Mouse (Mus musculus) naive thymus-derived CD4-positive, alpha-beta T cell, adult 5 months (primary cell): ENCODE measurements around the gene Hyal2. TPM values are rescaled to one million over a fixed set of nuclear protein-coding genes. Genes with fewer than 3 reads are reported as not detected.

Experiments used
- polyA plus RNA-seq: library from polyadenylated mRNA; unstranded; fragments of 100-300 nt; shearing (Covaris generic); gene quantifications from one replicate; pipeline ENCODE4 v1.2.1, GENCODE M21; 2017

The Hyal2 gene
- 2.8 TPM for polyA plus RNA-seq

DNA sequence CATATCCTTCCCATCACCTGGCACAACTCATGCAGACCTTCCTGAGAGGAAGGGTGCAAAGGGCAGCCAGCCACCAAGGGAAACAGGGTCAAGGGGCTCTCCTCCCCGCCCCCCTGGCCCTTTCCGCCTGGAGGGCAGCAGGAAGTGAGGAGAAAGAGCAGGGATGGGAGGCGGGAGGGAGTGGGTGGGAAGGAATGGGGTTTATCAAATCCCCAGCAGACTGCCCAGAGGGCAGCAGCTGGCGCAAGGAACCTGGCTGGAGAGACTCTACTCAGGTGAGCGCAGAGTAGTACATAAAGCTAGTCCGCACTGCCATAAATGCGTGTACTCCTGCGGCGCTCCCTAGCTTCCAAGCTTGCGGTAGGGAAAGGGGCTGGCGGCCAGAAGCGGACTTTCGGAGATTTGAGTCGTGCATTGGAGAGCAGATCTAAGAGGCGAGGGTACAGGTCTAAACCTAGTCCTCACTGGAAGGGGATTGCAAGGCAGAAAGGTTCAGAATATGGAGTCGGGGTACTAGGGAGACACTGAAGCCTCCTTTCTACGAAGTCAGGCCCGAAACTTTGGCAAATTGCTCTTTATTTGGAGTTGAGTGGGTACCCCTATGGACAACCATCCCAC, at the start of gene Hyal2:
Hyal2 (plus strand) TSS at position 244 of the 618 bp plus-strand sequence.

DNA sequence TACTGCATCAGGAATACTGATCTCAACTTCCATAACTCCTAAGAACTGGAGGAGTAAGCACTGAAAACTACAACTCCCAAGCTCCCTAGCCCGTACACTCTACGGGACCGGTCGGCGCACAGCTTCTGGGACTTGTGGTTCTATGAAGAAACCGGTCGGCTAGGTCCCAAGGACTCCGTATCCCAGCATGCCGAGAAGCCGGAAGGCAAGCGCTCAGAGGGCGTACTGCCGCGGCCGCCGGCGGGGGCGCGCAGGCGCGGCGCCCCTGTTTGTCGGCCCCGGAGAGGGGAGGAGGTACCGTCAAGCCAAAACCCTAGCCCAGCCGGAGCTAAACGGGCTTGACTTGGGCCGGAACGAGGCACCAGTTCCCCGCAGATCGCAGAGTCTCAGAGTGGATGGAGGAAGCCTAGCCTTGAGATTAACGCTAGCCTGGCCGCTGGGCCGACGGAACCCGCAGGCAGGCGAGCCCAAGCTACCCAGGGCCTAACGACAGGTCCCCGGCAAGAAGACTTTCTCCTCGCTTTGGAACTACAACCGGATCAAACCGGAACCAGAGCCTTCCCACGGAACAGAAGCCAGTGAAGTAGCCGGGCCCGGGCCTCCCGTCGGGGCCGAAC, 33.8 kb upstream of the Hyal2 start, which contains the start of gene Tmem115:
Tmem115 (plus strand) TSS at position 155 of the 617 bp plus-strand sequence.

DNA sequence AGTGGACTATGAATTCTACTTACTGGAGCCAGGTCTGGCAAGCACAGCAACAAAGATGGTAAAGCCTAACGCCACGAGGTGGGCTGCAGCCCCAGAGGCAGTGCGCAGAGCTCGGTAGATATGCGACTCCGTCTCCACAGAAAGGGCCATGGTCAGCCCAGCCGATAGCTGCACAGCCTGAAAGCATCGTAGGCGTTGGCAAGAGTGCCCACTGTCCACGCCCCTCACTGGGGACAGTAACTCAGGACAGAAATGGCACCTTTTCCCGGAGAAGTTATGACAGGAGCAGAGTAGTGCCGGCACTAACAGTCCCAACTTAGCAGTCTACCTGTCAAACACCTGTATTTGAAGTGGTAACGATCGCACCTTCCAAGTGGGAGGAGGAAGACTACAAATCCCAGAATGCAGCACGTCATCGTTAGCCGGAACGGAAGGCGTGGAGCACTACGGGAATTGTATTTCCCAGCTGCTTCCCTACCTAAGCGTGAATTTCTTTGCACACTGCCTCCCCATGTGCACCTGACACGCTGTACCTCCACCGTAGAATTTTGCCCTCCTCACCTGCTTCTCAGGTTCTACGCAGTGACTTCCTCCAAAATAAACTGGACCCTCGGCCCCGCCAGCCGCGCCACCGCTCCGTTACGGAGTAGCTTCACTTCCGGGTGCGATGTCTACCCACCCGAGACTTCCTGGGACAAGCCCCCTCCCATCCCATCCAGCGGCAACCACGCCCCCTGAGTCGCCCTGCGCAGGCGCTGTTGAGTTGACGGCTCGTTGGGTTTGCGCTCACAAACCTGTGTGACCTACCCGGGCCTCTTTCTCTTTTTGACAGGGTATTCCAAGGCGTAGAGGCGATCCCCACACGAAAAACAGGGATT, 26.0 kb upstream of the Hyal2 start, which contains the start of the genes Cyb561d2 and Nprl2:
Cyb561d2 (minus strand) TSS at position 720 of the 878 bp plus-strand sequence.
Nprl2 (plus strand) TSS at position 753 of the 878 bp plus-strand sequence.

DNA sequence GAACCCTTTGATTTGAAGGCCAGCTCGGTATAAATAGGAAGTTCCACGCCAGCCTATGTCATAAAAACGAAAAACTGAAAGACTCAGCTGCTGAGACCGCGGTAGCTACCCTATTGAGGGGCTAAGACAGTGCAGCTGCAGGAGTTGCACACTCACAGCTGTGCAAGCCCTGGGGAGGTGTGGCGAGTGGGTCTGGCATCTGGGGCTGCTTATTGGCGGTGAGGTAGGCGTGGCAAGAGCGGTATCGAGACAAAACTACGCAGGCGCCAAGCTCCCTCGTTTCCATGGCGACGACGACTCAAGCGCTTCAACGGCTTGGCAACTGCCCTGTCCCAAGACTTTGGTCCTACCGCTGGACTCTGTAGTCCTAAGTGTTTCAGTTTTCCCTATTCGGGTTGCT, 20.7 kb upstream of the Hyal2 start, which contains the start of gene Zmynd10:
Zmynd10 (plus strand) TSS at position 273 of the 400 bp plus-strand sequence.

DNA sequence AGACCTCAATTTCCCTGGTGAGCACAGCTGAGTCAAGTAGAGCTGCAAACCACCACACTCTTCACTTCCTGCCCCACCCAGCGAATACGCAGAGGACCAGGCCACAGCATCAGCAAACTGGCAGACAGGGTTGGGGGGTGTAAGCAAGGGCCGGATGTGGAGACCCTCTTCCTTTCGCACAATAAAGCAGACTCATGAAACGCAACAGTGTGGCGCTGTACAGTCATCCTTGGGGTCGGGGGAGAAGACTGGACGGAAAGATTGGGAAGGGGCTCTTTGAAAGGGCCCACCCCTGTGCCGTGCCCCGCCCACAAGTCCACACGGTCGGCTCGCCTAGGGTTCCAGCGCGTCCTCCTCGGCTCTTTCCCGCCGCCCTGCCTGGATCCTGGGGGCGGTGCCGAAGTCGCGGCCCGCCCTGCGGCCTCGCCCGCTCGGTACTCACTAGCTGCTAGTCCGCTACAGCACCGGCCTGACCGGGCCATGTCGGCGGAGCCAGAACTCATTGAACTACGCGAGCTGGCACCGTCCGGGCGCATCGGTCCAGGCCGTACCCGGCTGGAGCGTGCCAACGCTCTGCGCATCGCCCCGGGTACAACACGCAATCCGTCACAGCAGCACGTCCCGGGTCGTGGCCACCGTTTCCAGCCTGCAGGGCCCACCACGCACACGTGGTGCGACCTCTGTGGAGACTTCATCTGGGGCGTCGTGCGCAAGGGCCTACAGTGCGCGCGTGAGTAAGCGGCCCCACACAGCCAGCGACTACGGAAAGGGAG, 16.4 kb upstream of the Hyal2 start, which contains the start of gene Rassf1:
Rassf1 (plus strand) TSS at position 439 of the 773 bp plus-strand sequence.

DNA sequence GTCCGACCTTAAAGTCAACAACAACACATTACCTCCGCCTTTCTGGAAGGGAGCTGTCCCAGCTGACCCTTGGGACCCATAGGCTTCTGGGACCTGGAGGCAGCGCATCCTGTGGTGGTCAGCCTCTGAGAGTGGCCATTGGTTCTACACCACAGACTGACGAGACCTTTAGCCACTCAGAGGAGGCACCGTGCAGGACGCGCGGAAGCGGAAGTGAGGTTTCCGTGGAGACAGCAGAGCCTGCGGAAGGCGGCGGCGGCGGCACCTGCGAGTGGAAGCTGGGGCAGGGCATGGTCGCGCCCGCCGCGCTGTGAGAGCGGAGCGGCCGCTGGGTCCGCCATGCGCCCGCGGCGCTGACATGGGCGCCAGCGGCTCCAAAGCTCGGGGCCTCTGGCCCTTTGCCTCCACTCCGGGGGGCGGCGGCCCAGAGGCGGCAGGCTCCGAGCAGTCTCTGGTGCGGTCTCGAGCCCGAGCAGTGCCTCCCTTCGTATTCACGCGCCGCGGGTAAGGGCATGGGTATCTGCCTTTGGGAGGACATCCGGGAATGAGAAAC, 4.6 kb upstream of the Hyal2 start, which contains the start of gene Tusc2:
Tusc2 (plus strand) TSS at position 227 of the 553 bp plus-strand sequence.

DNA sequence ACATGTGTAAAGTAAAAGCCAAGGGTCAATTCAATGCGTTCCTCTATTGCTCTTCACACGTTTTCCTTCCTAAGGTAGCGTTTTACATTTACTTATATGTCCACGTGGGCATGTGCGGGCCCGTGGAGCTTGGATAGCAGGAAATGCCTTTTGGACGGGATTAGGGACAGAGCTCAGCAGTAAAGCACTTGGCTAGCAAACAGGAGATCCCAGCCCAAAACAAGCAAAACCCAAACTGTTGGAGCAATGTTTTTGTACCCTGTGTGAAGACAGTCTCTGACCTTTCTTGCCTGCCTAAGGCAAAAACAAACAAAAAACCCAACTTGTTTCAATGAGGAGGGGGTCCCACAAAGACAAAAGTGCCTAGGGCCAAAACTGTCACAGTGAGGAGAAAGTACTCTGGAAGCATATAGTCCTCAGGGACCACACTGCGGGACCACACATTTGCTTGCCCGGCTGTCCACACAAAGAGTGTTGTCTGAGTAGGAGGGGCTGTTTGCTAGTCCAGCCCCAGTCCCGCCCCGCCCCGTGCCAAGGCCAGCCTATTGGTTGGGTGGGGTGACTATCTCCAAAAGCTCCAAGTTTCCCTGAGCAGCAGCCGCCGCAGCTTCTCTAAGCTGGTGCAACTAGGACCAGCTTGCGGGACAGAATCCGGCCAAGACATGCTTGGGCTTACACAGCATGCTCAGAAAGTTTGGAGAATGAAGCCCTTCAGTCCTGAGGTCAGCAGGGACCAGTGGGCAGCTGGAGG, 8.8 kb downstream of the Hyal2 start, which contains the start of gene Hyal1:
Hyal1 (plus strand) TSS at position 571 of the 751 bp plus-strand sequence.

DNA sequence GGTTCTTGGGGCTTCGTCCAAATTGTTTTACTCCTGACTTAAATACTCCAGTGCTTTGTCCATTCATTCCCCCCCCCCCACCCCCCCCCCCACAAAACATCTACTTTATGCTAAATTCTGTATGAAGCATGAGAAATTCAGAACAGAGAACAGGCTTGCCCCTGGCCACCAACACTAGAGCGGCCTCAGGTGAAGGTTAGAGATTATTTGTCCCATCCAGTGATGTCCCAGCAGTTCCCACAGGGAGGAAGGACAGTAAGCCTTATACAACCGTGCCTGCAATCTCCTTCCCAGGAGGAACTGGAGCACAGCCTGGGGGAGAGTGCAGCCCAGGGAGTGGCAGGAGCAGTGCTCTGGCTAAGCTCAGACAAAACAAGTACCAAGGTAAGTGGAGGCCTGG, 10.8 kb downstream of the Hyal2 start, which contains the start of gene Naa80:
Naa80 (plus strand) TSS at position 301 of the 400 bp plus-strand sequence.

DNA sequence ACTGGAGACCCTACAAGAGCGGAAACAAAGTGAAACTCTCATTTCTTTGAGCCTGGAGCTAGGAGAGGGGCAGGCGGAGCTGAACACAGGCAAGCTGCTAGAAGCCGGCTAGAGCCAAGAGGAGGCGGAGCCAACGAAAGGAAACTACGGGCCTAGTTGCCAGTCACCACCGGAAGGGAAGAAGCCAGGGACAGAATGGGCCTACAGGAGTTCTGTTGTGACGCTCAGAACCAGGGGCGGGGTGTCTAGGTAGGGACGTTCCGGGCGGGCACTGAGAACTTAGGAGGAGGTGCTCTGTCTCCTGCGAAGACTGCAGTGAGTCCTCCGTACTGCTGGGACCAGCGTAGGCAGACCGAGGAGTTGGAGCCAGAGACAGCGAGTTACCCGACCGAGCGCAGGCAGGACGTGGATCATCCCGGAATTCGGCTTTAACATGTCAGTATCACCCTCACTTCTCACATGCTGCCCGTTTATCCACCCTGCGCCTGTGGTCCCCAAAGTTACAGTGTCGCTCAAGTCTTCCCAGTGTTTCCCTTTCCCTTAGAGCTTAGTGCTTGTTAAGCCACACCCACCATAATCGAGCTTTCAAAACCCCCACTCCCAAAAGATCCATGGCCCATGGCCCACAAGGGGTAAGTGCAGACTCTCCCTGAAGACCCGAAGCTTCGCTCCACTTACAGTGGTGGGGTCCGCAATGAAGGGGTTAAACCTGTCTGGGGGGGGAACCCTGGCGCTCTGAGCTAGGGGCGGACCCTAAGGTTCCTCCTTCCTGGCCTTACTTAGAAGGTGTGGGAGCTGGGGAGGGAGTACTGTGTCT, 13.0 kb downstream of the Hyal2 start, which contains the start of gene Hyal3:
Hyal3 (plus strand) TSS at position 318 of the 817 bp plus-strand sequence.

DNA sequence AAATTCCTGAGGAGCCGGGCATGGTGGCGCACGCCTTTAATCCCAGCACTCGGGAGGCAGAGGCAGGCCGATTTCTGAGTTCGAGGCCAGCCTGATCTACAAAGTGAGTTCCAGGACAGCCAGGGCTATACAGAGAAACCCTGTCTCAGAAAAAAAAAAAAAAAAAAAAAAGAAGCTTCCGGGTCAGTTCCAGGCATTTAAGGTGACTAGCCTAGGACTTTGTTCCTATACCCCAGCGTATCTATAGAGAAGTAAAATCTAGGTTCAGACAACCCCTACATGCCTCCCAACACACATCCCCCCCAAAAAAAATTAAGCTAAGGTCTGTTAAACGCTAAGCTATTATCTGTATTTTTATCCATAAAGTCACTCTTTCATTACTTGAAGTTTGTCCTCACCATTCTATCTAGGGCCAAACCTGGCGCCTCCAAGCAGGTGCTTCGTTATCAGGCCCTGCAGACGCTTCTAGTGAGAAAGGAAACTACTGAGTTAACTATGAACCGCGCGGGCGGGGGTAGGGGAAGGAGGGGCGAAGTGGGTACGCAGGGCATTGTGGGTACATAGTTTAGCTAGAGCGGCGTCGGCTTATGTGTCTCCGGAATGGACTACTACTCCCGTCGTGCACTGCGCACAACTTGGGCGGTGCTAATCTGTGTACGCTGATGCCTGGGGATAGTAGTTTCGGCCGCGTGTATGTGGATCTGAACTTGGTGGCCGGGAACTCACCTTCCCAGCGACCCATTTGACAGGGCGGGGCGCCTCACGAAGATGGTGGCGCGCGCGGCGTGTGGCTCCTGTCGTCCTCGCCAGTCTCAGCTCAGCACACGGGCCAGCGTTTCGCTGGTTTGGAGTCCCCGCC, 19.5 kb downstream of the Hyal2 start, which contains the start of gene Ifrd2:
Ifrd2 (plus strand) TSS at position 669 of the 859 bp plus-strand sequence.

DNA sequence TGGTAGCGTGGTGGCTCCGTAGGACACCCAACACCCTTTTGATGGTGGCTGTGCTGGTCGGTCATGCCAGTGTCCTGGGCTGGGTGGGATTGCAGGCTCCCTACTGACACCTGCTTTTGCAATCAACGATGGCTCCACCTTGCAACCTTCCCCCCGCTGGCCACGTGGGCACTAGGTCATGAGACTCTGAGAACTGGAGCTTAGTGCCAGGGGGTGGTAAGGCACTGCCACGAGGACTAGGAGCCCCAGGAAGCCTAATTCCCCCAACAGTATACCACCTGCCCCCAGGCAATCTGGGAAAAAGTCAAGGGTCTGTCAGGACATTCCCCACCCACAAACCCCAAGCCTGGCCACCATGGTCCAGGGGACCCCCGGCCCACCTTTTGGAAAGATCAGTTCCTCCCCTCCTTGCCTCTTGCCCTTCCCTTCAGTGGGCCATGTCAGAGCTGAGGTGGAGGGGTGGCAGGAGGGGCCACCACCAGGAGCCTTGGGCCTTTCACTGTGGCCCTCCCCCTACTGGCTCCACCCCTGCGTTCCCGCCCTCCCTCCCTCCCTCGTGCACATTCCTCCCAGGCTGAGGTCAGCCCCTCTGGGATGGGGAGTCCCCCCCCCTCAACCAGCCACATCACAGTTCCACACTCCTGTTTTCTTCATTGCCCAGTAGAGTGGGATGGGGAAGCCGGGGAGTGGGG, 41.1 kb downstream of the Hyal2 start, which contains the start of gene Sema3b:
Sema3b (minus strand) TSS at position 489 of the 692 bp plus-strand sequence.

Other genes starting within 250 kb of the Hyal2 start
- gene Hemk1, start 229.6 kb upstream of the Hyal2 start, polyA plus RNA-seq: 9.9 TPM
- 0.26 TPM for gene 6430571L13Rik, start 227.3 kb upstream of the Hyal2 start, polyA plus RNA-seq
- 1.7 TPM for gene Cacna2d2, start 168.3 kb upstream of the Hyal2 start, polyA plus RNA-seq
- gene Tmem115, start 34.0 kb upstream of the Hyal2 start, polyA plus RNA-seq: 53.3 TPM
- 26.2 TPM for gene Cyb561d2, start 25.8 kb upstream of the Hyal2 start, polyA plus RNA-seq
- gene Nprl2, start 25.7 kb upstream of the Hyal2 start, polyA plus RNA-seq: 61.0 TPM
- 1.2 TPM for gene Zmynd10, start 20.6 kb upstream of the Hyal2 start, polyA plus RNA-seq
- 104 TPM for gene Rassf1, start 16.4 kb upstream of the Hyal2 start, polyA plus RNA-seq
- 32.3 TPM for gene Tusc2, start 4.7 kb upstream of the Hyal2 start, polyA plus RNA-seq
- 2.9 TPM for gene Hyal1, start 9.0 kb downstream of the Hyal2 start, polyA plus RNA-seq
- 14.0 TPM for gene Naa80, start 10.9 kb downstream of the Hyal2 start, polyA plus RNA-seq
- gene Hyal3, start 12.9 kb downstream of the Hyal2 start, polyA plus RNA-seq: not detected
- gene Ifrd2, start 19.7 kb downstream of the Hyal2 start, polyA plus RNA-seq: 24.5 TPM
- gene Sema3b, start 41.3 kb downstream of the Hyal2 start, polyA plus RNA-seq: not detected
- gene Gnai2, start 67.4 kb downstream of the Hyal2 start, polyA plus RNA-seq: 663 TPM
- 0.11 TPM for gene Slc38a3, start 101.6 kb downstream of the Hyal2 start, polyA plus RNA-seq
- 5.7 TPM for gene Gnat1, start 111.8 kb downstream of the Hyal2 start, polyA plus RNA-seq
- gene Sema3f, start 142.5 kb downstream of the Hyal2 start, polyA plus RNA-seq: 0.72 TPM
- 309 TPM for gene Rbm5, start 203.1 kb downstream of the Hyal2 start, polyA plus RNA-seq